ENCODE assay signal across 11 mouse cellular contexts in the genomic region with DNA sequence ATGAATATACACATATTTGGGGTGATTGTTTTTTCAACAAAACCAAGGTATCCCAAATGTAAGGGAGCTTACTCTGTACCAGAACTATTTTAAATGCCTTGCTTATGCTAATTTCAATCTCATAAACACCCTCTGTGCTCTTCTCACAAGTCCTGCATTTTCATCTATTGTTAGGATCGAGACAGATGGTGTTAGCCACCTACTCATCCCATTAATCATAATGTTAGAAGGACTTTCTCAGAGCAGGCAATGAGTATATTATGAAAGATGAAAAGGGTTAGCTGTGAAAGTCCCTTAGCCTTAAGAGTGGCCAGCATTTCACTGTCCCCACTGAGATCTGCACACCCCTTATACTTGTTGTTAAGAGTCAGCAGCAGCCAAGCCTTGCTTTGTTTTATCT.
"Had no signal": no experiment of that assay in that cellular context is flagged by ENCODE, and none has a peak within 500 bp of the region (broad histone marks: within the 10 kb centered on the region; RNA-seq: fewer than 3 reads in every experiment).

No protein-coding gene starts in this region.

- DNase-seq: kidney, adult 2 months; kidney, postnatal 25 days; left cerebral cortex, postnatal 4 days; liver, postnatal 0 days; lung, embryonic 14.5 days; thymus, adult 2 months; thymus, postnatal 14 days; thymus, postnatal 4 days had no signal

- ATAC-seq: intestine, postnatal 0 days; liver, postnatal 0 days; lung, postnatal 0 days; midbrain, embryonic 15.5 days had no signal
